Mouse (Mus musculus): Measurements from ENCODE around the gene Rbm45.

The Rbm45 gene

DNA sequence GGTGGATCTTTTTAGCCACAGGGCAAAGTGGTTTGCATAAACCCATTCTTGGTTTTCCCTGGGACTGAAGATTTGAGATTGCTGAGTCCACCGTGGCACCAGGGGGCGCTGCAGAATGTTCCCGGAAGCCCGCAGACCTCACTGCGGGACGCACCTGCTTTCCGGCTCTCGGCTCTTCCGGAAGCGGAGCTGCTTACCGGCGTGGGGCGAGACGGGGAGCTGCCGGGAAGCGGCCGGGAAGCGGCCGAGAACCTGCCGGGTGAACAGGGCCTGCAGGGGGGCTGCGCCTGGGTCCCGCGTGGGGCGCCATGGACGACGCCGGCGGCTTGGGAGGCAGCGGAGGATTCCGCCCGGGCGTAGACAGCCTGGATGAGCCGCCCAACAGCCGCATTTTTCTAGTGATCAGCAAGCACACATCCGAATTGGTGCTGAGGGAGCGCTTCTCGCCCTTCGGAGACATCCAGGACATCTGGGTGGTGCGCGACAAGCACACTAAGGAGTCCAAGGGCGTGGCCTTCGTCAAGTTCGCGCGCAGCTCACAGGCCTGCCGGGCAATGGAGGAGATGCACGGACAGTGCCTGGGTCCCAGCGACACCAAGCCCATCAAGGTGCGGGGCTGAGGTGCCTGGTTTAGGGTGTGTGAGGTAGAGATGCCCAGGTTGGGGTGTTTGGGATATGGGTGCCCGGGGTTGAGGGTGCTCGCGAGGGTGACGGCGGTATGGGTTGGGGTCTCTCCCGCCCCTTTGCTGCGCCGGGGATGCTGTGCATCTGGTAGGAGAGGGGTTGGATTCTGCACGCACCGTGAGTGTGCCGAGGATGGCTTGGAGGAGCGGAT is at the start of gene Rbm45:
Gene Rbm45 (plus strand): TSS at position 164 of the 835 bp plus-strand sequence.
- in situ Hi-C loops (cut with MboI; ENCODE audit: low pct_unique_long_range_greater_than_20kb in 1 of 2, low sequenced_read_pairs in 2 of 2, unreplicated experiment in 1 of 2) = loop anchor here in 1 of 2 experiments (10.0 kb wide), 1 partner anchor 245 kb away; no protein-coding TSS in a partner anchor

DNA sequence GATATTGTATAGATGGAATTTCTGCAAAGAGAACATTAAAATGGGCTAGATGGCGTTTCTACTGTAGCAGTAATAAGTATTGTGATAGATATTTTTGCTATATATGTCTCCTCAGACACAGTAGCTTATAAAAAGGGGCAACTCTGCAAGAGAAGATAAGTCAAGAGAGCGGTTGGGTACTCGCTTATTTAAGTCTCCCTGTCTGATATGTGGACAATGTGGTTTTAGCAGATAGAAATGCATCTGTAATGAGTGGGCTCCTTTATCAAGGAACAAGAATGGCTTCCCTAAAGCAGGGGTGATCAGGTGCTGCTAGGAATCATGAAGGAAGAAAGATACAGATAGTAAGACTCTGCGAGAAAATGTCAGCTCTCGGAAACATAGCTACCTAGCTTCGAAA is 49.4 kb upstream of the Rbm45 start:
- in situ Hi-C loops (cut with MboI; ENCODE audit: low pct_unique_long_range_greater_than_20kb in 1 of 2, low sequenced_read_pairs in 2 of 2, unreplicated experiment in 1 of 2) = no loop called here

DNA sequence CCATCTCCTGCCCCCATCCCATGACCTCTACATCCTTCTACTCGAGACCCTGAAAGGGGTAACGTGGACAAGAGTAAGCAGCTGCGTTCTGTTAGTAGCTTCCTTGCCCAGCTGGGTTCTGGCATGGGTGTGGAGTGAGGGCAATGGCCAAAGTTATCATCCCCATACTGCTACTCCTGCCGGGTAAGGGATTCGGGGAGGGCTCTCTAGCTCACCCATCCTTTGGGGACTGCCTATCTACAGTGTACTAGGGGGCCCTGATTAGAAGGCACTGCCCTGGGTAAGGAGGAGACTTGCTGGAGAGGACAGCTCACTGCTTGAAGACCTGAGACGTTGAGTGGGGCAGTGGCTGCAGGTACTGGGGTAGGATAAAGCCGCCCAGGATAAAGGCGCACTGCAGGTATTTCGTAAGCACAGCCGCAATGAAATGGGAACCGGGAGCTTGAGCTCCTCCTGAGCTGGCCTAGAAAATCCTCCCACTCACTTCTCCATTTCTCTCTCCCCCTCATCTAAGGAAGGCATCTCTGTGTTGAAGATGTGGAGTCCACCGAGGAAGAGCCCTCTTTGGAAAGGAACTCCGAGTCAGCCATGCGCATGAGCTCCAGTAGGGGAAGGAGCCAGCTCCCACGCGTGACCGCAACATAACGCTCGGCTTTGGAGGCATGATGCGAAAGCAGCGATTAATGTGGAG is 46.5 kb upstream of the Rbm45 start:
- in situ Hi-C loops (cut with MboI; ENCODE audit: low pct_unique_long_range_greater_than_20kb in 1 of 2, low sequenced_read_pairs in 2 of 2, unreplicated experiment in 1 of 2) = no loop called here

DNA sequence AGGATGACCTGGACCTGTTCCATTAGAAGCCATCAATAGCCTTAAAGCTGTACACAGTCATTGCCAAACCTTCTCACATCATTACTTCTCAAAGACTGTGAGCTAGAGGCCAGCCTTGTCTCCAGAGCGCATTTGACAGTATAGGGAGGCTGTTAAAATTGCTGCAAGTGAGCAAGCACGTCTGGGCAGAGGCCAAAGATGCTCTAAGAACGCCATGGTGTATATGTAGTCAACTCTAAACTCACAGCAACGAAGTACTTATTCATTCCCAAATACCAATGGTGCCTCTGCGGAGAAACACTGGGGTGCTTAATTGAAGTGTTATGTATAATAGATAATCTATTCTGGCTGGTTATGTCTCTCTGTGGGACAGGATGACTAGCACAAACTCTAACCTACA is 45.3 kb upstream of the Rbm45 start:
- in situ Hi-C loops (cut with MboI; ENCODE audit: low pct_unique_long_range_greater_than_20kb in 1 of 2, low sequenced_read_pairs in 2 of 2, unreplicated experiment in 1 of 2) = no loop called here

DNA sequence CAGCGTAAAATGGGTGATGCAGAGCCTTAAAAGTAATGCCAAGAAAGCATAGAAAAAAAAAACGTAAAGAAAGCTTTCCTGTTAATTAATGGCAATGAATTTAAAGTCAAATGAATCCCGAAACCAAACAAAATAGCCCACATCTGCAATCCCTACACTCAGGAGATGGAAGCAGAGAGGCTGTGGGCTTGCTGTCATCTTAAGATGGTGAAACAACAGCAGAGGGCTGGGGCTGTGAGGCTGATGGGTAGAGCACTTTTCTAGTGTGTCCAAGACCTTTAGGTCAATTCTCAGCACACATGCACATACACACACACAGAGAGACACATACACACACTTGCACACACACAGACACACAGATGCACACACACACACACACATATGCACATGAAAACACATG is 43.6 kb upstream of the Rbm45 start:
- in situ Hi-C loops (cut with MboI; ENCODE audit: low pct_unique_long_range_greater_than_20kb in 1 of 2, low sequenced_read_pairs in 2 of 2, unreplicated experiment in 1 of 2) = no loop called here

DNA sequence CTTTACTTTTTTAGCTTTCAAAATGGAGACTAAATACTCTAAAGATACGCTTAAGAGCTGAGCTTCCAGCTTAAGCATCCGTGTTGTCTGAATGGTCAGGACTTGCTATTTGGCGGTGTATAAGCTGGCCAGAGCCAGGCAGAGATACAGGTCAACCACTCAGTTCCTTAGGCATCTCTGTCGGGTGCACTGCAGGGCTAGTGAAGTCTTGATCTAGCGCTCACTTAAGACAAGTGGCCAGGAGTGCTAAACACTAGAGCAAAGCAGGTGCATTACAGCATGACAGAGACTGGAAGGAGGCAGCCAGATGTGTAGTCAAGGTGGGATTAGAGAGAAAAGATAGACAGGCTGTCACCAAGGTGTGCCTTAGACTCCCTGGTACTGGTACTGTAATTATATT is 39.7 kb upstream of the Rbm45 start:
- in situ Hi-C loops (cut with MboI; ENCODE audit: low pct_unique_long_range_greater_than_20kb in 1 of 2, low sequenced_read_pairs in 2 of 2, unreplicated experiment in 1 of 2) = loop anchor here in 1 of 2 experiments (10.0 kb wide), 1 partner anchor 195 kb away; no protein-coding TSS in a partner anchor

DNA sequence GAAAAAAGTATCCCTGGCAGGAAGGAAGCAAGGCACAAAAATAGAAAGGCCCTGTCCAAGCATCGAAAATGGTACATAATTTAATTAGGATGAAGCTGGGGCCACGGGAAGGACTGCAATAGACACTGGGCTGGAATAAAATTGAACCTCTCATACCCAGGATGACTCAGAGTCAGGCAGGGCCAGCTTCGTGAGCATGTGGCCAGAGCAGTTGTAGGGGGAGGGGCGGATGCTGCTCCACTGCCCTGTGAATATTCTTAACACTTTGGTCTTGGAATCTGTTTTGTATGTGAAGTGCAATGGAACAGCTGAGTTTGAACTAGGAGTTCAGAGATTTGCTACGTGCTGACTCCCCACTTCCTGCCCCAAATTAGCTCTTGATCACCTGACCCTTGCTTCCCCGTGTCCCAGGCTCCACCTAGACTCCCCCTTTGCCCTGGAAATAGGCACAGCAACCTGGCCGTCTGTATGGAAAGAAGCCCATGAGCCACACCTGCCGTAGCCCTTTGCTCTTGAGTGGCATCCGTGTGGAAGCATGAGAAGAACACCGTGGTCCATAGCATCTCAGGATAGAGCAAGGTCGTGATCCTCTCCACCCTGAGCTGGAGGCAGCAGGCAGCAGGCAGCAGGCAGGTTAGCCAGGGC is 37.5 kb upstream of the Rbm45 start:
- in situ Hi-C loops (cut with MboI; ENCODE audit: low pct_unique_long_range_greater_than_20kb in 1 of 2, low sequenced_read_pairs in 2 of 2, unreplicated experiment in 1 of 2) = loop anchor here in 1 of 2 experiments (10.0 kb wide), 1 partner anchor 197 kb away; no protein-coding TSS in a partner anchor

DNA sequence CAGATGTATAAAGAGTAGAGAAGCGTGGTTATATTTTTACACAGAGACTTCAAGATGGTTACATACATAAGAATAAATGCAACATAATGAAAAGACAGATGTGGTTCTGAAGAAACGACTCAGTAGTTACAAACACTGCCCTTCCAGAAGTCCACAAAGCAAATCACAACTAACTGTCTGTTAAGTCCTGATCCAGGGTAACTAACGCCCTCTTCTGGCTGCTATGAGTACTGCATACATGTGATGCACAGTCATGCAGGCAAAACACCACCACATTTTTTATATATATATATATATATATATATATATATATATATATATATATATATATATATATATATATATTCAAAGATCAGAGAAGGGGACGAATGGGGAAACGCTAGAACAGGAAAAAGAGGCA is 35.2 kb upstream of the Rbm45 start:
- in situ Hi-C loops (cut with MboI; ENCODE audit: low pct_unique_long_range_greater_than_20kb in 1 of 2, low sequenced_read_pairs in 2 of 2, unreplicated experiment in 1 of 2) = loop anchor here in 1 of 2 experiments (10.0 kb wide), 1 partner anchor 200 kb away; no protein-coding TSS in a partner anchor

DNA sequence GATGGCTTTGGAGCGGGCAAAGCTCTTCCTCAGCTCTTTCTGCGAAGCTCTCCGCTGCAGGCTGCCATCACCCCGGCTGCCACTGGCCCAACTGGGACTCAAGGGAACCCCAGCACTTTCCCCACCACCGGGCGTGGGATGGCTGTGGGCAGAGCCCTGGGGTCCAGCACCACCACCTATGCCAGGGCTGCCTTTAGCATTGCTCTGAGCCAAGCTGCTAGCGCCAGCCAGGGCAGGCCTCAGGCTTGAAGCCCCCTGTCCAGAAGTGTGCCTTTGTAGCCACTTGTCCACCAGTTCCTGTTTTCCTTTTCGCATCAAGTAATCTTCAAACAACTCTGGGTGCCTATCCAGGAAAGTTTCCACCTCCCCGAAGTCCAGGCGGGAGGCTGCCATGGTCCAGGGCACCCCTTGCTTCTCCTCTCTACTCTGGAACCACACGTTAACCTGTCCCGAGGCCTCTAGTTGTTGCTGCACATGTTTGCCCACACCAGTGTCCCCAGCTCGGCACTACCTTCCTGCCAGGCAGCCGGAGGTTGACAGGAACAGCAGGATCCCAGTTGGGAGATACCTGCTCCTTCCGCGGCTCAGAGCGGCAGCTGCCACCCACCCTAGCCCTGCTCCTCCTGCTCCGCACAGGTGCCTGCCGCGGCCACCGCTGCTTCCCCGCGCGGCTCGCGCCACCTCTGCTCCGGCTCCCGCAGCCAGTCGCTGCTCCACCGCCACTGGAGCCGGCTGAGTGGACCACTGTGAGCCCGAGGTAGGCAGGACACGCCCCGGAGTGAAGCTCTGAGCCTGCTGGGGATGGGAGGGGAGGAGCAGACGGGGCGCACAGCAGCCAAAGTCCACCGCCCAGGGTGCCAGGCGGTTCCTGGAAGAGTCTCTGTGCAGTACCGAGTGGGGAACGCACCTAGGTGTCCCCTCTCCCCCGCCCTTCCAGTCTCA is 31.3 kb upstream of the Rbm45 start, which contains the start of gene Pde11a:
Gene Pde11a (minus strand): TSS at position 560 of the 942 bp plus-strand sequence.
- in situ Hi-C loops (cut with MboI; ENCODE audit: low pct_unique_long_range_greater_than_20kb in 1 of 2, low sequenced_read_pairs in 2 of 2, unreplicated experiment in 1 of 2) = loop anchor here in 1 of 2 experiments (10.0 kb wide), 1 partner anchor 204 kb away; no protein-coding TSS in a partner anchor

DNA sequence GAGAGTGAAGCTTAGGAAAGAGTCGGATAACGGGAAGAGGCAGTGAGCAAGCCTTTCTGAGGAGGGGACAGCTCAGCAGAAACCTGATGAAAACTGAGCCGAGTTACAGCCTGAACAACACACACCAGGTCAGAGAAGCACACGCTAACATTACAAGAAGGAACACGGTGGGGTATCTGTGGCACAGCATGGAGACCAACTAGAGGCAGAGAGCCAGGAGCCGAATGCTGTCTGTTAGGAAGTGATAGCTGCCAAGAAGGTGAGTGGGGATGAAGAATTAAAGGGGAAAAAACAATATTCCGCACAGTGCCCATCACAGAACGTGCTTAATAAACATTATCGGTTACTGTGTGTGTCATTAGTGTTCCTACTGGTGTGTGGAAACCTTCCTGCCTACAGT is 27.6 kb upstream of the Rbm45 start:
- in situ Hi-C loops (cut with MboI; ENCODE audit: low pct_unique_long_range_greater_than_20kb in 1 of 2, low sequenced_read_pairs in 2 of 2, unreplicated experiment in 1 of 2) = no loop called here

DNA sequence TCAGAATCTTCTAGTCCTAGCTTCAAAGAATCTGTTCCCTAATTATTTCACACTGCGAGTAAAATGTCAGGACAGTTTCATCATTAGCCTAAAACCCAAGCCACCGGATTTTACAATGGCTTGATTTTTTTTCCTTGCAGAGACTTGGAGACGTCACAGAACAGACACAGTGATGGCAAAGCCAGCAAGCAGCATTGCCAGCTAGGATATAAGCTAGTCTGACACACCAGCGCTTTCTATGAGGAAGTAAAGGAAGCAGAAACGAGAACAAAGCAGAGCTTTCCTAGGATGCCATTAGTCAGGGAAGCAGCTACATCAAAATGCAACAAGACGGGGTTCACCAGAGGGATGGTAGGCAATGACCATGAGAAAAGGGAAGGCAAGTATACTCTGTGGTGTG is 21.9 kb upstream of the Rbm45 start:
- in situ Hi-C loops (cut with MboI; ENCODE audit: low pct_unique_long_range_greater_than_20kb in 1 of 2, low sequenced_read_pairs in 2 of 2, unreplicated experiment in 1 of 2) = no loop called here

DNA sequence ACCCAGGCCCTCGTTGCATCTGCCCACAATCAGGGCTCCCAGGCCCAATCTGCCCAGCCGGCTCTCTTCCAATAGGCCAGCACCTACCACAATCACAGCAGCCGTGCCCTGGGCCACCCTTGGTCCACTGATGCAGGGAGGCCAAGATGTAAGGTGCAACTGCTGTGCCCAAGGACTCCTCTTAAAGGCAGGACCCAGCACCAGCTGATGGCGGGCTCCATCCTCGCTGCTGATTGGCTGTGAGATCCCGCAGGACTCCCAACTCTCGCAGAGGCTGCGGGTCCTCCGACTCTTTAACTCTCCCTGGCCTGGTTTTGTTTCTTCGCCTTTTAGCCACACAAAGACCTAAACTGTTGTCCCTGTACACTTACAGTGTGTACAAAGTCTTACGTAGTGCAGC is 9.6 kb upstream of the Rbm45 start, which contains the start of gene Cyct:
Gene Cyct (minus strand): TSS at position 225 of the 400 bp plus-strand sequence.
- in situ Hi-C loops (cut with MboI; ENCODE audit: low pct_unique_long_range_greater_than_20kb in 1 of 2, low sequenced_read_pairs in 2 of 2, unreplicated experiment in 1 of 2) = loop anchor here in 1 of 2 experiments (10.0 kb wide), 1 partner anchor 255 kb away; no protein-coding TSS in a partner anchor

DNA sequence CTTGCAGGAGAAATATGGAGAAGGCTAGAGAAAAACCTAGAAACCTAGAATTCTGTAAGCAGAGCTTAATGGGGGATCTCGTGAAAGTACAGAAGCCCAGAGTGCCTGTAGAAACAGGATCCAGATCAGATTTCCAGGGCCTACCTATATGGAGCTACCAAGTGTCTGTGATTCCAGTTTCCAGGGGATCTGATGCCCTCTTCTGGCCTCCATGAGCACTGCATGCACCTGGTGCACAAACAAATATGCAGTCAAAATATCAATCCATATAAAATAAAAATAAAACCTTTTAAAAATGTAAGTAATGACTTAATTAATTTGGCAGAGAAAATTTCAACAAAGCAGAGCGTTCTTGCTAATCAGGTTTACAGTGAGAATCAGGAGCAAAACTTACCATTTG is 7.7 kb upstream of the Rbm45 start:
- in situ Hi-C loops (cut with MboI; ENCODE audit: low pct_unique_long_range_greater_than_20kb in 1 of 2, low sequenced_read_pairs in 2 of 2, unreplicated experiment in 1 of 2) = loop anchor here in 1 of 2 experiments (10.0 kb wide), 1 partner anchor 253 kb away; no protein-coding TSS in a partner anchor

DNA sequence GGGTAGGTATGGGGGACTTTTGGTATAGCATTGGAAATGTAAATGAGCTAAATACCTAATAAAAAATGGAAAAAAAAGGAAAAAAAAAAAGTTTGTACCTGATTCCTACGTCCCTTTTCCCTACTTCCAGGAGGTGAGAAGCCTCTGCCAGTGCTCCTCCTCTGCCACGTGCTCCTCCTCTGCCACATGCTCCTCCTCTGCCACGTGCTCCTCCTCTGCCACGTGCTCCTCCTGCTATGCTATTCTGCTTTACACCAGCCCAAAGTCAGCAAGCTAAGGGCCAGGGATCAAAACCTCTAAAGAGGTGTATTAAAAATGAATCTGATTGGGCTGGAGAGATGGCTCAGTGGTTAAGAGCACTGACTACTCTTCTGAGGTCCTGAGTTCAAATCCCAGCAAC is 4.0 kb upstream of the Rbm45 start:
- in situ Hi-C loops (cut with MboI; ENCODE audit: low pct_unique_long_range_greater_than_20kb in 1 of 2, low sequenced_read_pairs in 2 of 2, unreplicated experiment in 1 of 2) = loop anchor here in 1 of 2 experiments (10.0 kb wide), 1 partner anchor 249 kb away; no protein-coding TSS in a partner anchor

DNA sequence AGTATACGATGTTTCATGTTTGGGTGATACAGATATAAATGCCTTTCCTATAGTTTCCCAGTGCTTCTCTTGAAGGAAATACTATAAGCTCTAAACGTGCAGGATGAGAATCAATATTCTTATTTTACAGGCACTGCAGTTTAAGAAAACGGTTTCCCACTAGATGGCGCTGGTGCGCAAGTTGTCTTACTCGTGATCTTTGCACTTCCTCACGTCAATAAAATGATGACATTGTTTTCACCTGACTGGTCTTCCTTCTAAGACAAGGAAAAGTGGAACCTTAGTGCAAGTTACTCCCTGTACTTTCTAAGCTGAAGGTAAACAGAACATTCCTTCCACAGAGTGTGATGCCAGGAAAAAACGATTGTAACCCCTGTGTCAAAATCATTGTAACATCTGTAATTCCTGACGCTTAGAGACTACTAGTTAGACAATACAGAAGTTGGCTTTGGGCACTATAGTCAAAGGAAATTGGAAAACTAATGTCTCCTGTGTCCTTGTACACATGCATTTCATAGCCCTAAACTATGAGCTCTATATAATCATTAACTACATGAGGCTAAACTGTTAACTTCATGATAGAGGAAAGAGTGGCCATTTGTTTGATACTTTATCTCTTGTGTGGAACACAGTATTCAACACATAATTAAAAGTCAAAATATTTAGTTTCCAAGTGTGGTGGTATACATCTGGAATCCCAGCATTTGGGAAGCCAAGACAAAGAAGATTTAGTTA is 2.4 kb upstream of the Rbm45 start:
- in situ Hi-C loops (cut with MboI; ENCODE audit: low pct_unique_long_range_greater_than_20kb in 1 of 2, low sequenced_read_pairs in 2 of 2, unreplicated experiment in 1 of 2) = loop anchor here in 1 of 2 experiments (10.0 kb wide), 1 partner anchor 247 kb away; no protein-coding TSS in a partner anchor

DNA sequence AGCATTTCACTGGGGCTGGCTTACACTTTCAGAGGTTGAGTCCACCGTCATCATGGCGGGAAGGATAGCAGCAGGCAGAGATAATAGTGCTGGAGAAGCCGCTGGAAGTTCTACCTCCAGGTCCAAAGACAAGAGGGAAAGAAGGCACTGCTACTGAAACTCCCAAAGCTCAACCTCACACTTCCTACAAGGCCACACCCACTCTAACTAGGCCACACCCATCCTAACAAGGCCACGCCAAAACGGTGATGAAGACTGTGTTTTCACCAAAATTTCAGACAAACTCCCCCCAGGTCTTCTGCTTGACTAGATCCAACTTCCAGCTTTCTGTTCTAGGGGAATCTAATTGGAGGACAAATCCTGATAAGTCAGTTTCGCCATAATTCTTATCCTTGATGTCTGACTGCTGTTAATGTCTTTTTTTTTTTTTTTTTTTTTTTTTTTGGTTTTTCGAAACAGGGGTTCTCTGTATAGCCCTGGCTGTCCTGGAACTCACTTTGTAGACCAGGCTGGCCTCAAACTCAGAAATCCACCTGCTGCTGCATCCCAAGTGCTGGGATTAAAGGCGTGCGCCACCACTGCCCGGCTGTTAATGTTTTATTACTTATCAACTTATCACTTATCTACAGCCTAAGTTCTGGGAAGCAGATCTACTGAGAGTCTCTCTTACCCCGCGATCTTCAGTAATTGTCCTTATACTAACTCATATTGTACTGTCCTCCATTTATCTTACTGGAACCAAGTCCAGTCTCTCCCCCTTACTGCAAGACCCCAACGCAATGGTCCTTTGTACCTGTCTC is 723 bp upstream of the Rbm45 start:
- in situ Hi-C loops (cut with MboI; ENCODE audit: low pct_unique_long_range_greater_than_20kb in 1 of 2, low sequenced_read_pairs in 2 of 2, unreplicated experiment in 1 of 2) = loop anchor here in 1 of 2 experiments (10.0 kb wide), 1 partner anchor 246 kb away; no protein-coding TSS in a partner anchor
